Mouse (Mus musculus) midbrain, embryonic 16.5 days (tissue): ENCODE measurements at regions not wholly inside any gene's neighbourhood (a gene's known extent, or its start where the extent isn't known, plus 50 kb on each side); places are given as distances from the start of the nearest gene placed in this dataset.

ENCODE experiments used
- ATAC-seq: fragments of 200-750 bp; cut with Nextera tagmentation; 2 replicates; pipeline ENCODE4 v1.8.0; 2017; ENCODE audit warnings: moderate TSS enrichment
- H3K27ac ChIP-seq: fragments of 300-500 bp; sonication (generic); 2 replicates; pipeline ENCODE4 v1.5.1; 2014; ENCODE audit warnings: mild to moderate bottlenecking, low read length, mixed read lengths
- H3K27me3 ChIP-seq: fragments of 300-500 bp; sonication (generic); 2 replicates; pipeline ENCODE4 v1.6.1; 2014; ENCODE audit warnings: low read depth, low read length, mixed read lengths; ENCODE audit not compliant: control insufficient read depth, insufficient read depth
- H3K36me3 ChIP-seq: fragments of 300-500 bp; sonication (generic); 2 replicates; pipeline ENCODE4 v1.6.1; 2014; ENCODE audit warnings: mild to moderate bottlenecking, low read length, moderate library complexity, mixed read lengths; ENCODE audit not compliant: control insufficient read depth, insufficient read depth
- H3K4me1 ChIP-seq: fragments of 300-500 bp; sonication (generic); 2 replicates; pipeline ENCODE4 v1.6.1; 2014; ENCODE audit warnings: mild to moderate bottlenecking, low read length, mixed read lengths; ENCODE audit not compliant: control insufficient read depth, insufficient read depth
- H3K4me2 ChIP-seq: fragments of 300-500 bp; sonication (generic); 2 replicates; pipeline ENCODE4 v1.6.1; 2014; ENCODE audit warnings: mild to moderate bottlenecking, low read length, mixed read lengths
- H3K4me3 ChIP-seq: fragments of 300-500 bp; sonication (generic); 2 replicates; pipeline ENCODE4 v1.5.1; 2014; ENCODE audit warnings: low read depth, mild to moderate bottlenecking, low read length, moderate library complexity, mixed read lengths
- H3K9ac ChIP-seq: fragments of 300-500 bp; sonication (generic); 2 replicates; pipeline ENCODE4 v1.6.1; 2014; ENCODE audit warnings: low read depth, low read length, mixed read lengths
- H3K9me3 ChIP-seq: fragments of 300-500 bp; sonication (generic); replicated peaks from 2 replicates; pipeline ENCODE4 v1.6.1; 2014; ENCODE audit warnings: mild to moderate bottlenecking, low read length, mixed read lengths; ENCODE audit not compliant: control insufficient read depth, poor library complexity, severe bottlenecking
- WGBS: fragments of 180-500 bp; shearing (Covaris S2); extraction: QIAGEN DNeasy Blood & Tissue Kit; methylation state at CpG from one replicate; pipeline ENCODE4 v1.1.7; 2014; 5-methylcytosine and 5-hydroxymethylcytosine counted together

DNA sequence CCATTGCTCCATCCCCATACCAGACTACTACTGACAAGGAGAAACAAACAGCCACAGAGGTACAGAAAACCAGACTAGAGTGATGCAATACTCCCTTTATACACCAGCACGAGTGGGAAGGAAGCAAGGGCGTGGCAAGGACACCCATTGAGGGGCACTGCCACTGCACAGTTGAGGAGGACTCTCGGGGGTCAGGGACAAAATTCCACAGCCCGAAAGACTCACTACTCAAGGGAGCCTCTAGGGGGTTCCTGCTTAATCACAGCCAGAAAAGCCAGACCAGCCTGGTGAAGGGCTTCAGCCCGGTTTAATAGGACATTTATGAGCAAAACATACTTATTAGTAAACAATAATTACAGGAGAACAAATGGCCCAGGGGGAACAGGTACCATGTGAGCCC, 146.0 kb upstream of the Zfp703 start:
- H3K27me3 ChIP-seq: no peaks in the 10 kb centered on the region
- ATAC-seq: no peak
- H3K9me3 ChIP-seq: no peaks in the 10 kb centered on the region
- H3K4me1 ChIP-seq: no peaks in the 10 kb centered on the region
- no peaks in the 10 kb centered on the region for H3K36me3 ChIP-seq
- WGBS: 30% methylated on average over 5 of the region's 5 CpGs
- H3K4me2 ChIP-seq: no peak overlapping the region
- H3K9ac ChIP-seq: no peak overlapping the region
- H3K27ac ChIP-seq: no peak overlapping the region
- no peak overlapping the region for H3K4me3 ChIP-seq

DNA sequence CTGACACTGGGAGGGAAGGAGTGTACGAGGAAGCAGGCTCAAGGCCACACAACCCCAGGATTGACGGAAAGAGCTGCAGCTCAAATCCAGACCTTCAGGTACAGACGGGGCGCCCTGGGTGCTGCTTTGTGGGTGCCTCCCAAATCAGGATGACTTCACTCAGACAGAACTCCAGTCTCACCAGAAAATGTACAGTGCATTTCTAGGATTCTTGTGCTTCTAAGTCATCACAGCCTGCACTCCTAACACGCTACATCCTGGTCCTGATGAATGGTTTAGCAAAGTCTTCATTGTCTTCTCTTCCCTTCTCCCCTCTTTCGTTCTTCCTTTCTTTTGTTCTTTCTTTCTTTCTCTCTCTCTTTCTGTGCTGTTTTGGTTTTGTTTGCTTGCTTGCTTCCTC, 145.3 kb upstream of the Zfp703 start:
- 87% methylated on average over 6 of the region's 6 CpGs for WGBS
- ATAC-seq: no peak

DNA sequence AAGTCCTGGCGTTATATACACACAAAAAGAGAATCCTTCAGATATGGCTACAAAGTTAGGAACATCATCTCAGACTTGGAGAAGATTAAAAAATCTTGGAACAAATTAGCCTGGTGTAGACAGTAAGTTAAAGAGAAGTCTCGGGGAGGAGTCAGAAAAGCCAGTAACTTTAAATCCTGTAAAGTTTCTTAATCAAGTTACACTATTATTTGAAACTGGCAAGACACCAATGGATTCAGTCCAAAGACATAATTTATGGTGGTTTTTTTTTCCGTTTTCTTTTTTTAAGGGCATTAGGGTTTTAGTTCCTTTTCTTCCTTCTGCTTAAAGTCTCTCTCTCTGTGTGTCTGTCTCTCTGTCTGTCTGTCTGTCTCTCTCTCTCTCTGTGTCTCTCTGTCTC, 144.6 kb upstream of the Zfp703 start:
- Histone ChIP-seq H3K4me2 (no peak overlapping the region), H3K4me1 (no peaks in the 10 kb centered on the region), H3K9ac (no peak overlapping the region), H3K27me3 (no peaks in the 10 kb centered on the region), H3K4me3 (no peak overlapping the region), H3K36me3 (no peaks in the 10 kb centered on the region), H3K27ac (no peak overlapping the region), H3K9me3 (no peaks in the 10 kb centered on the region)
- WGBS: 87% methylated on average over 3 of the region's 3 CpGs
- no peak for ATAC-seq

More for the DNA sequence above, 145.3 kb upstream of the Zfp703 start:
- no peaks in the 10 kb centered on the region for H3K4me1 ChIP-seq
- H3K9me3 ChIP-seq: no peaks in the 10 kb centered on the region
- H3K4me2 ChIP-seq: no peak overlapping the region
- H3K4me3 ChIP-seq: no peak overlapping the region
- no peak overlapping the region for H3K27ac ChIP-seq
- H3K27me3 ChIP-seq: no peaks in the 10 kb centered on the region
- no peak overlapping the region for H3K9ac ChIP-seq
- H3K36me3 ChIP-seq: no peaks in the 10 kb centered on the region

DNA sequence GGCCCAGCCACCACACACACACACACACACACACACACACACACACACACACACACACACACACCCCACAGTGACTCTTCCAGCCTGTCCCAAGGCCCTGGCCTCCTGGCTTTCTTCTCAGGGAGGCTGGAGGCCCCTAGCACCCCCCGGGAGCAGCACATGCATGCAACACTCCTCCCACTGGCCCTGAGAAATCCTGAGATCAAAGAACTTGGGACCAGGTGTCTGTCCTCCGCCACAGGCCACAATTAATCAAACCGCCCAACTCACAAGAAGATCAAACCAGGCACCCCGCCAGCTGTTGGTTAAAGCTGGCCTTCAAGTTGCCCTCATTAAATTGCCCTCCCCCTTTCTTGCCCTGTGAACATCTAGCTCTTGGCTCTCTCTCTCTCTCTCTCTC, 143.8 kb upstream of the Zfp703 start:
- no peaks in the 10 kb centered on the region for H3K4me1 ChIP-seq
- no peaks in the 10 kb centered on the region for H3K9me3 ChIP-seq
- H3K36me3 ChIP-seq: no peaks in the 10 kb centered on the region
- no peak overlapping the region for H3K27ac ChIP-seq
- WGBS: 9% methylated on average over 4 of the region's 4 CpGs
- H3K27me3 ChIP-seq: no peaks in the 10 kb centered on the region
- no peak overlapping the region for H3K4me3 ChIP-seq
- H3K4me2 ChIP-seq: no peak overlapping the region
- no peak overlapping the region for H3K9ac ChIP-seq
- peak; percentile 51; the same call in 1 of the 2 replicates for ATAC-seq

DNA sequence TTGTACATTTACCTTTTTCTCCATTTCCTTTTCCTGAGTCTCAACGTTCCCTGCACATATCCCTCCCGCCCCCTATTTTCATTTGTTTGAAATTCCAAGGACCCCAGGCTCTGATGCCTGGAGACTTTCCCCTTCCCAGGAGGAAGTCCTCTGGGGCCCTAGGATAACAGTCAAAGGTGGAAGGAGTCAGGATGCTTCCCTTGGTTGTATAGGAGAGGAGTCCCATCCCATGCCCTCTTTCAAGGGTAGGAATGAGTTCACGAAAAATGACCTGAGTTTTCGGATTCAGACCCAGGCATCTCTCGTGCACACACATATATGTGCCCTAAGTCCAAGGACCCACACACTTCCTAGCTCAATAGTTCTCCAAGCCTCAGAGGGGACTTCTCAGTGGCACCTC, 143.3 kb upstream of the Zfp703 start:
- Histone ChIP-seq H3K9me3 (no peaks in the 10 kb centered on the region), H3K9ac (no peak overlapping the region), H3K27me3 (no peaks in the 10 kb centered on the region), H3K4me3 (no peak overlapping the region), H3K36me3 (no peaks in the 10 kb centered on the region), H3K27ac (no peak overlapping the region), H3K4me2 (no peak overlapping the region), H3K4me1 (no peaks in the 10 kb centered on the region)
- 0 out of 2 replicates have a peak, but pooled peaks have one; percentile 5 for ATAC-seq
- 60% methylated on average over 5 of the region's 5 CpGs for WGBS

DNA sequence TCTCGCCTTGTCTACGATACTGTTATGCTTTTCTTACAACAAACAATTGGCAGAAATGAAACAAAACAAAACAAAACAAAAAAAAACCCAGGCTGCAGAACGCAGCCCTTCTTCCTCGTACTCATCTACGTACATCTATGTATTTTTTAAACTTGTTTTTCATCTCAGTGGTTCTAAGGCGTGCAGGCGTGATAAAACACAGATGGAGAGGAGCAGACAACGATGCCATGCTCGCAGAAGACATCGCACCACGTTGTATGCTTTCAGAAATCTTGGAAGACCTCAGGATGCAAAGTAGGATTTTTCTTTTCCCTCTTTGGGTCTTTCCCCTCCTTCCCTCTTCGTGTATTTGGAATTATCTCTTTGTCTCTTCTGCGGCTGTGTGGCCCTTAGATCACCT, 142.5 kb upstream of the Zfp703 start:
- no peak for ATAC-seq
- Histone ChIP-seq H3K4me2 (no peak overlapping the region), H3K9me3 (no peaks in the 10 kb centered on the region), H3K4me3 (no peak overlapping the region), H3K9ac (no peak overlapping the region), H3K36me3 (no peaks in the 10 kb centered on the region), H3K27me3 (no peaks in the 10 kb centered on the region), H3K4me1 (no peaks in the 10 kb centered on the region), H3K27ac (no peak overlapping the region)
- WGBS: 86% methylated on average over 13 of the region's 13 CpGs

DNA sequence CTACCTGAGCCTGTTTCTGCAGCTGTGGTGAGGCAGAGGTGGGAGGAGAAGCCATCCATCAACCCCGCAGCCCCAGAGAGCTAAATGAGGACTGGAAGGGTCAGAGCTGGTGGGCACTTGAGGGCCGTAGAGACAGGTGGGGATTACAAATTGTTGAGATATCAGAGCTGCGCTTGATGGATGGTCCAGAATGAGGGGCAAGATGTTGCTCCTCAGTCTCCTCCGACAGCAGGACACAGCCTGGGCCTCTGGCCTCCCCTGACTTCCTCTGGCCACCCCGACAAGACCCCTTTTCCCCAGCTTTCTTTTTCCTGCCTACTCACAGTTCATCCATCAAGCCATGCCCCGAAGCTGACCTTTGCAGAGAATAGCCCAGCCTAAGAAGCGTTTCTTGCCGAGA, 142.0 kb upstream of the Zfp703 start:
- WGBS: 78% methylated on average over 8 of the region's 8 CpGs
- no peak for ATAC-seq
- Histone ChIP-seq H3K9me3 (no peaks in the 10 kb centered on the region), H3K9ac (no peak overlapping the region), H3K4me3 (no peak overlapping the region), H3K27ac (no peak overlapping the region), H3K4me2 (no peak overlapping the region), H3K36me3 (no peaks in the 10 kb centered on the region), H3K4me1 (no peaks in the 10 kb centered on the region), H3K27me3 (no peaks in the 10 kb centered on the region)

DNA sequence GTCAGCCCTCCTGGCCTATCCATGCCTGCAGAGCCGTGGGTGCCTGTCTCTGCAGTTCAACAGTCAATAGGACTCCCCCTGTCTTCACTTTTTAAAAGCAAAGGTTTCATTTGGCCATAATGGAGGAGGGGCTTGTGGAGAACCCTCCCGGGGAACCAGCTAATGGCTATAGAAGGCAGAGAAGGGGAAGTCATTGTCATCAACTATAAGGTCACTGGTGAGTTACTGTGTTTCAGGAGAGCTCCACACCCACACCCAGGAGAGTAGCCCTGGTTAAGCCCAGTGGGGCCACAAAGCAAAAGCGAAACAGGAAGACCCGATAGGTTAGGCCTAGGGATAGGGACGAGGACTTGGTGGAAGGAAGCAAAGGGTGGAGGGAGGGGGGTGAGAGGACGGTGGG, 141.5 kb upstream of the Zfp703 start:
- Histone ChIP-seq H3K36me3 (no peaks in the 10 kb centered on the region), H3K4me3 (no peak overlapping the region), H3K9ac (no peak overlapping the region), H3K4me2 (no peak overlapping the region), H3K27ac (no peak overlapping the region), H3K27me3 (no peaks in the 10 kb centered on the region), H3K9me3 (no peaks in the 10 kb centered on the region), H3K4me1 (no peaks in the 10 kb centered on the region)
- 86% methylated on average over 6 of the region's 6 CpGs for WGBS
- no peak for ATAC-seq

DNA sequence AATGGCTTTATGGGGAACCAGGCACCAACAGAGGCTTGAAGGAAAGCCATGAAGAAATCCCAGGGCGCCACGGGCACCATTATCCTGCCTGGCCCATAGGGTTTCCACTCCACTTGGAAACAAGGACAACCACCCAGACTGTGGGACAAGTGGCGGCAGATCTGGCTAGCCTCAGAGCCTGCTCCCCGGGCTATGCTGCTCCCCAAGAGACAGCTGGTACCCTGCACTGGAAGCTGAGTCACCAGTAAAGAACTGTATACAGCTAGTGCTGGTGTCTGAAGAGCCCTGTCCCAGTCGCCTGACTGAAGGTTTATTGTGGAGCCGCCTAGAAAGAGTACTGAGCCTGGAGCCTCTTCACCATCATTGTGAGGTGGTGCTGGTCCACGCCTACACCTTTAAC, 140.6 kb upstream of the Zfp703 start:
- H3K4me1 ChIP-seq: no peaks in the 10 kb centered on the region
- no peaks in the 10 kb centered on the region for H3K36me3 ChIP-seq
- no peak overlapping the region for H3K9ac ChIP-seq
- no peak overlapping the region for H3K4me3 ChIP-seq
- no peaks in the 10 kb centered on the region for H3K27me3 ChIP-seq
- WGBS: 93% methylated on average over 7 of the region's 7 CpGs
- no peaks in the 10 kb centered on the region for H3K9me3 ChIP-seq
- no peak for ATAC-seq
- H3K4me2 ChIP-seq: no peak overlapping the region
- H3K27ac ChIP-seq: no peak overlapping the region

DNA sequence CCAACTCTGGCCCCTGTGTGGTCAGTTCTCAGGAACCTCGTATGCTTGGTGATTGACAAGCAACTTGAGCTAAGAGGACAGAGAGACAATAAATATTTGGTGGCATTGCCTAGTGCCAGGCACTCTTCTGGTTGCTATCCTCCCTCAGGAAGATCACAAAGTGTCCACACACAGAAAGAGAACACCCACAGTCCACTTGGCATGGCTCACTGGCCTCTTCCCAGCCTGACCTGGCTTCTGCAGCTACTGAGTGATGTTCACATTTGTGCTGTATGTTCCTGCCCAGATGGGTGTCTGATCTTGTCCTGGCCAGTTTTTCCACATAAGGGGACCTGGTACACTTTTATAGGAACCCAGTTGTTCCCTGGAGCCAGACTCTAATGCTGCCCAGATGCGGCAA, 136.8 kb upstream of the Zfp703 start:
- 49% methylated on average over 2 of the region's 2 CpGs for WGBS
- no peaks in the 10 kb centered on the region for H3K36me3 ChIP-seq
- H3K27me3 ChIP-seq: no peaks in the 10 kb centered on the region
- no peak overlapping the region for H3K4me3 ChIP-seq
- H3K4me1 ChIP-seq: no peaks in the 10 kb centered on the region
- H3K4me2 ChIP-seq: no peak overlapping the region
- no peak overlapping the region for H3K9ac ChIP-seq
- no peak for ATAC-seq
- no peak overlapping the region for H3K27ac ChIP-seq
- no peaks in the 10 kb centered on the region for H3K9me3 ChIP-seq
